Mouse (Mus musculus): ENCODE data around the gene Herc4.

Herc4 gene

DNA sequence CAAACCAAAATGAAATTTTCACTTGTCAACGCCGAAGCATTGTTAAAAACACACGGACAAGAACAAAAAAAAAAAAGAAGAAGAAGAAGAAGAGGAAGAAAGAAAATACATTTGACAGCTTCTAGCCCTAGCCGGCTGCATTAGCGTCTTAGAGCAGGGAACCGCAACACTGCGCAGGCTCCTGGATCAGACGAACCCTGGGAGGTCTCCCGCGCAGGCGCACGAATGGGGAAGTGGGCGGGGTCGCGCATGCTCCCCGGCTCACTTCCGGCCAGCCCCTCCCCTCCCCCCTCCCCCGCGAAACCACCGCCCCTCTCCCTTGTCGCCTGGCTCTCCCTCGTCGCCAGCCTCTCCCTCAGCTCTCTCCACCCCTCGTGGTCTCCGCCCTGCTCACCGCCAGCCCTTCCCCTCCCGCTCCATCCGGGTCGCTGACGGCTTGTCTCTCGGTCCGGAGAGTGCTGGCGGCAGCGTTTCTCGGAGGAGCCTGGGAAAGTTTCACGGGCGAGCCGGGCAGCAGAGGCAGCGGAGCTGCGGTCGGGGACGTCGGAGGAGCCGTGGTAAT lies at the start of gene Herc4:
Gene Herc4 (plus strand): TSS at position 318 of the 562 bp plus-strand sequence.
- DNase-seq (ENCODE audit: low read depth, low spot score), result peak; percentile 81

DNA sequence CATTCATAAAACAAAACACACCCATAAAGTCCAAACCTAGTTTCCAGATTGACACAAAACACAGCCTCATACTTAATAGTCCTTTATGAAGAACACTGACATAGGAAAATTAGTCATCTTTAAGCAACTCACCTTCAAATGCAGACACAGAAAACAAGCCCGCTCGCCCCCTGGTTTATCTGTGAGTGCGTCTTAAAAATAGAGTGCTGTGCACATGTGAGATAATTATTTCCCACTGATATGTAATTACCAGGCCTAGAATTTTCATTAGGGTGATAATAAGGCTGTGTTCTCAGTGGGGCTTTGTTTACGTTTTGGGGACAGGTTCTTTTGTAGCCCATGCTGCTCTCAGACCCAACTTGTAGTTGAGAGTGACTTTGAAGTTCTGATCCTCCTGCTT lies 44.6 kb upstream of the Herc4 start:
- no peak for DNase-seq (ENCODE audit: low read depth, low spot score)

DNA sequence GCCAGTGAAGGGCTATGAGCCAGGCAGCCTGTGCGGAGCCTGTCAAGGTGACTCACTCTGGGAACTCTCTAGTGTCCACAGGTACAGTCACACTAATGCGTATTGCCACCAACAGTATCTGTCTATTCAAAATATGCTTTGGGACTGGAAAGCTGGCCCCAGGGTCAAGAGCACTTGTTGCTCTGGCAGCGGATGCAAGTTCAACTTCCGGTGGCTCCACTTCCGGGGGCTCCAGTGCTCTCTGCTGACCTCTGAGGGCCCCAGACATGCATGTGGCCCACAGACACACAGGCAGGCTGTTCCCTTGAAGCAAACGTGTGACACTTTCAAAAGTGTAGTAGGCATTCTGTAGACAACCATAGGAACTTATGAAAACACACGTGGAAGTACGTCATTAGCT lies 42.1 kb upstream of the Herc4 start:
- DNase-seq (ENCODE audit: low read depth, low spot score), result no peak

DNA sequence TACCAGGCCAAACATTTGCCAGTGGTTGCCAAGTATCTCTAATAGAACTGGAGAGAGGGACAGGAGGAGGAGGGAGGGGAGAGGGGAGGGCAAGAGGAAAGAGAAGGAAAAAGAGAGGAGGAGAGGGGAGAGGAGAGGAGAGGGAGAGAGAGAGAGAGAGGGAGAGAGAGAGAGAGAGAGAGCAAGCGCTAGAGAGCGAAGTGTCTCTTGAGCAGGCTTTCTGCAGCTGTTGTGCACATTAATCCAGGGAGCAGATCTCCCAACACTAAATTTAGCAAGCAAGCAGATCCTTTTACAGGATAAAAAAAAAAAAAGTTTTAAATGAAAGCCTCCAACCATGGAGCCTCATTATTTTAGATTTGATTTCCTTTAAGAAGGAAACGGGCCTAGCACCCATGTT lies 40.6 kb upstream of the Herc4 start:
- no peak for DNase-seq (ENCODE audit: low read depth, low spot score)

DNA sequence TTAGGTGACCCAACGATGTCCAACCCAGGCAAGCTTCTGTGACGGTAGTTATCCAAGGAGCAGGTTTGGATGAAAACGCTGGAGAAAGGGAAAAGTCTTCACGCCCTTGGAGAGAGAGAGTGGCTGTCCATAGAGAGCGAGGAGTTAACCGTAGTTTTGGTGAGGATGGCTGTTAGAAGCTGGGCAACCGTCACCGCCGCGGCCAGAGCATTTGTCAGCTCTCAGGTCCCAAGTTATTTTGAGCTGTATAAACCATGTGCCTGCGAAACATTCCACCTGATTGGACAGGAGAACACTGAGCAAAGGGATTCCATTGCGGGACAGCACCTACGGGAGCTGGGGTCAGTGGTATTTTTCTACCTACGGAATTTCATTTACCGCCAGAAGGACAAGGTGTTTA lies 39.9 kb upstream of the Herc4 start, which contains the start of gene Mypn:
Gene Mypn (minus strand): TSS at position 225 of the 400 bp plus-strand sequence.
- no peak for DNase-seq (ENCODE audit: low read depth, low spot score)

DNA sequence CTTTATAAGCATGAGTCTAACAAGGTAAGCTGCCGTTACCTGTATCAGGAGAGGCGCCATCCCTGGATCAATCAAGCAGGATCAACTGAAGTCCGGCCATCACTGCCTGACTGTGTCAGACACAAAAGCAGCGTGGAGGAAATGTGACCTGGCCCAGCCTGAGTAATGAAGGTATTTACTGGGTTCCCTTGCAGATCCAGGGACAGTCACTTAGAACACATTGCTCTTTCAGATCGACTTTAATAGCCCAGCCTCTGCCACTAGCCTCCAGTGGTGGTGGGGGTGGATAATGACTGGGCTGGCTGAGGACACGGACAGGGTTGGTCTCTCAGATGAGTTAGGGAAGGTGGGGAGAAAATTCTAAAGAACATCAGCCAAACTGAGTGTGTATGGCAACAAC lies 34.7 kb upstream of the Herc4 start:
- DNase-seq (ENCODE audit: low read depth, low spot score), result no peak

DNA sequence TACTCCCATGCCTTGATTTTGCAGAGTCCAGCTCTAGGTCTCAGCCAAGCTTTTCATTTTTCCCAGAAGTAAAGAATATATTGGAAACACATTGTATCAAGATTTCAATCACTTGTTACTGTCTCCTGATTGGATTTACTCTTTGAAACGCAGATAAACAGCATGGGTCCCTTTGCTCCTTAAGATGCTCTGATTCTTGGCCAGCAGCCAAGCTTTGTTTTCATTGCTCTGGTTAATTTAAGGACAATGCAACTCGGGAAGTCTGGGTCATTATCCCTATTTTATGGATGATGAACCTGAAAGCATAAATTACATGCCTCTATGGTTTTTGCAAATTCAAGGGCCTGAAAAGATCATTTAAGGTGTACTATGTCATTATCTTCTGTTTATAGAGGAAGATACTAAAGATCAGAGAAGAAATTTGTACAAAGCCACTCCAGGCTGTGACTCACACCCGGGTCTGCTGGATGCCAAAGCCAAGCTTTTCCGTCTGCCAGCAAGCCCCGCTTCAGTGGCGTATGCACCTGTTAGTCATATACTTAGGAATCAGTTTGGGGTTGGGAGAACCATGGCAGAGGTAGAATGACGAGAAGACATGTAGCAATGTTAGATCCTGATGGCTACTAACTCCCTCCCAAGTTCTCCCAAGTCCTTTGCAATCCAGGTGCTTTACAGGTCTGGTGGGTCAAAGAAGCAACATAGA lies 22.4 kb upstream of the Herc4 start:
- DNase-seq (ENCODE audit: low read depth, low spot score), result no peak

DNA sequence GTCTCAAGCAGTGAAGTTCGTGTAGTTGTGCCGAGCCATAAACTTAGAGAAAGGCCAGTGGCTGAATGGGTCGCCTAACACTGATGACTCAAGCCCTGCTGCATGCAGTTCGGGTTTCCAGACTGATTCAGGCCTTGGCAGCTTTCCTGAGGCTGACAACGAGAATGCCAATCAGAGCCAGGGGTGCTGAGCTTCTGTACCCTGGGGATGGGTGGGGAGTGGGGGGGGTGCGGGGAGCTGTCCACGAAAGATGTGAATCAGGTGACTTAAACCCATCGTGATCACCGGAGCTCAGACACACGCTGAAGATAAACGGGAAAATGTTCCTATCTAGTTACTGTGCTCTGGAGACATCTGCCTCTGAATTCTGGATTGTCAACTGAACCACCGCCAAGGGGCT lies 19.3 kb upstream of the Herc4 start:
- no peak for DNase-seq (ENCODE audit: low read depth, low spot score)

DNA sequence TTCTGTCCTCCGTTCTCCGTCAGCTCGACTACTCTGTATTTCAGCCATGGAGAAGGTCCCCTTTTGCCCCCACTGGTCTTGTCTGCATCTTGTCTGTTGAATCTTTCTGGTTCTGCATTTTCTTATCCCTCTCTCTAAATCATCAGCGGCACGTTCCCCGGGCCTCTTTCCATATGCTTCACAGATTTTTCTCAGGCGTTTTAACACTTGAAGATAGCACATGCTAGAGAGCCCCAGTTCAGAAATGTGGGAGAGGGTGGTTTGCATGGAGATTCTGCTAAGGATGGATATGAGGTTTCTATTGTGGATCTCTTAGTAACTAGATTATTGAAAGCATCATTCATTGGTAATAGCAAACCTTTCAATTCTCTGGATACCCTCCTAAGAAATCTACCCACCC lies 13.3 kb upstream of the Herc4 start:
- no peak for DNase-seq (ENCODE audit: low read depth, low spot score)

DNA sequence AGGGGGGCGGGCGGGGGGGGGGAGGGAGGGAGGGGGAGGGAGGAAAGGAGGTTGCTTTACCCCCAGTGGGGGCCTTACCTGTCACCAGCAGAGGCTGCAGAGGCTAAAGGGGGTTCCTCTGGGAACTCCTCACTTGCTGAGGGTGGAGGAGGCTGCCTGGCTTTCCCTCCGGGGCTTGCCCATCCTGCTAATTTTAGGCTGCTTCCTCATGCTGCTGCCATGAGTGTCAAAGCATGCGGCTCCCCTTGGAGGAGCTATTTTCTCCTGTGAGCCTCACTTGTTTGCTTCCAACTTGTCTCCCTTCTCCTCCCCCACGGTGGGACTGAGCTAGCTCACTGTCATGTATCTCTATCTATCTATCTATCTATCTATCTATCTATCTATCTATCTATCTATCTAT lies 12.8 kb upstream of the Herc4 start:
- DNase-seq (ENCODE audit: low read depth, low spot score), result no peak

DNA sequence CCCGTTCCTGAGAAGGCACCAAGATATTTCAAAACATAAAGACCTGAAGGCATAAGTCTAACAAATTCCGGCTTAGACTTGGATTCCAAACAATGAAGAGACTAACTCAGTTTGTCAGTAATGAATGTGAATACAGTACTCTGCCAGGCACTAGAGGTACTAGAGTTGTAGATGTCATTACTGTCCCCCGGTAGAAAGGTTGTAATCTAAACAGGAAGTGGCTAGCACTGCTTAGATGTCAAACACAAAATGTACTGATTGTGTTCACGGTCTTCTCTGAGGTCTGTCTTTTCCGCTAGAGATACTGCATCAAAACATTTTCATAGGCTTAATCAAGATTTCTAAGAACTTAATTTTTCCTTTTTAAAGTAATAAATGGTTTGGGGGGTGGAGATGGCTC lies 12.0 kb upstream of the Herc4 start:
- no peak for DNase-seq (ENCODE audit: low read depth, low spot score)

DNA sequence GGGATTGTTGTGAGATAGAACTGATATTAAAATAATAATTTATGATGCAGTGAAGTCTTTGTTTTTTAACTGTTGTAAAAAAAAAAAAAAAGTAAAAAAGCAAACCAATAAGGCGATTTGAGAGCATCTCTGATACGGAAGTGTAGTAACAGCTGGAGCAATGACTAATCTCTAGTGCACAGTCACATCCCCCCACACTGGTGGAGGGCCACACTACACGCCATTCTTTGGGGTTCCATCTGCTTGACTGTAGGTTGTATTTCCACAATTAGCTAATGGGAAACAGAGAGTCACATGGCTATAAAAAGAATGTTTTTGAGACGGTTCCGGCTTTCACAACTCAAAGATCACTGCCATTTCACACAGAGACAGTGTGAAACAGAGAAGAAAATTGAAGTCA lies 9.5 kb upstream of the Herc4 start:
- DNase-seq (ENCODE audit: low read depth, low spot score), result no peak

DNA sequence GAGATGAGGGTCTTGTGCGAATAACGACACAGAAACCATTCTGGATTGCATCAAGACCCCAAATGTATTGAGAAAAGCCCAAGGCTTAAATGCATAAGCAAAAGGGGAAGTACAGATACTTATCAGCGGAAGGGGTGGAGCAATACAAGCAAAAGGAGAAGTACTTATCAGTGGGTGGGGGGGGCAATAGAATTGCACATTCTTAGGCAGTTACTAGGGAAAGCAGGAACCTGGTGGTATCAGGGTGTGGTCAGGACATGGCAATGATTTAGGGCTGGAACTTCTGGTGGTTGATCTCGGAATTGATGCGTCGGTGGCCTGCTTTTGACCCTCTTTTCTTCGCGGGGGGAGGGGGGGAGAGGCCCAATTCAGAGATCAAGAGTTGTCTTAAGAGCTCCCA lies 7.7 kb upstream of the Herc4 start:
- no peak for DNase-seq (ENCODE audit: low read depth, low spot score)

DNA sequence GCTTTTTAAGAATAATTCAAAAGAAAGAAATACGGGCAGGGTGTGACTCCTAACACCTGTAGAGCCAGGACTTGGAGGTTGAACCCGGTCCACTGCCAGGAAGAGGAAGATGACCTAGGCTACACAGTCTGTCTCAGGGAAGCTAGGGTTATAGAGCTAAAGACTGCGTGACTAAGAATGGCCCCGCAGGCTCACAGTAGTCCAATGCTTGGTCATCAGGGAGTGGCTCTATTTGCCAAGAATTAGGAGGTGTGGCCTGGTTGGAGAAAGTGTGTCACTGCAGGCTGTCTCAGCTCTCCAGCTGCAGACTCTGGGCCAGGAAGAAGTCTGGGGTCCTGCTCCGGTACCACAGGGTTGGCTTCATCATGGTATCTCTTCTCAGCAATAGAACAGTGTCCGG lies 6.9 kb upstream of the Herc4 start:
- no peak for DNase-seq (ENCODE audit: low read depth, low spot score)

DNA sequence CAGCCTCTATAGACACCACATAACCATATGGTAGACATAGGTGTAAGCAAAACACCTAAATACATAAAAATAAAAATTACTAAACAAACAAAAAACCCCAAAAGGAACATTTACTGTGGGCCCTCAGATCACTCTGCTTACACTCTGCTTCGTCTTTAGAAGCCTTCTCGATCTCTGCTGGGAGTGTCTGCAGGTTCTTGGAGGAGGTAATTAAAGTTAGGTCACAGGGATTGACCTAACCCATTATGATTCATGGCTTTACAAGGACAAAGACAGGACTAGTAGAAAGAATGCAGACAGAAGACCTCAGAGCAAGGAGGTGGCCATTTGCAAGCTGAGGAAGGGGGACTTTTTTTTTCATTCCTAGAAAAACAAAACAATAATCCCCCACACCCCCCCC lies 6.4 kb upstream of the Herc4 start:
- DNase-seq (ENCODE audit: low read depth, low spot score), result no peak

DNA sequence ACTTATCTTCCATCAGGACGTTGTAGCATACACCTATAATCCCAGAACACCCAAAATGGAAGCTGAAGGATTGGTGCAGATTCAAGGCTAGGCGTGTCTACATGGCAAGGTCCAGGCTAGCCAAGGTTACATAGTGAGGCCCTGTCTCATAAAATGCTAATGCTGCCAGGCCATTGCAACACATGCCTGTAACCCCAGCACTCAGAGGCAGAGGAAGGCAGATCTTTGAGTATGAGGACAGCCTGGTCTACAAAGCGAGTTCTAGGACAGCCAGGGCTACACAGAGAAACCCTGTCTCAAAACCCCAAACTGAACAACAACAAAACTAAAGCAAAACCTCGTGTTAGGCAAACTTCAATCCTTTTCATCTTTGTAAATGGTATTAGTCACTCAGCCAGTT lies 5.5 kb upstream of the Herc4 start:
- DNase-seq (ENCODE audit: low read depth, low spot score), result no peak

DNA sequence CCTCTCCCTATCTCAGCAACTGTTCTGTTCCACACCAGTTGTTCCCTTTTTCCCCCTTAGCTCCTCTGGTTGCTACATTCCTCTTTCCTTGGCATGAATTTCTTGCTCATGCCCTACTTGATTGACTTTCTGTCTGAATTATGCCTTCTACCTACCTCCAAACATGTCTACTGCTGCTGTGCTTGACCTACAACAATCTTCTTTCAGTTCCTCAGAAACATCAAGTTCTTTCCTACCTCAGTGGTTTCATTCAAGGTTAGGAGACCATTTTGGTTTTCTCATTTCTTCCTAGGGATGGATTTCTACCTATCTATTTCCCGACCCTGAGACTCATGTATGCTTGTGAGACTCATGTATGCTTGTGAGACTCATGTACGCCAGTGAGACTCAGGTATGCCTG lies 3.8 kb upstream of the Herc4 start:
- no peak for DNase-seq (ENCODE audit: low read depth, low spot score)

DNA sequence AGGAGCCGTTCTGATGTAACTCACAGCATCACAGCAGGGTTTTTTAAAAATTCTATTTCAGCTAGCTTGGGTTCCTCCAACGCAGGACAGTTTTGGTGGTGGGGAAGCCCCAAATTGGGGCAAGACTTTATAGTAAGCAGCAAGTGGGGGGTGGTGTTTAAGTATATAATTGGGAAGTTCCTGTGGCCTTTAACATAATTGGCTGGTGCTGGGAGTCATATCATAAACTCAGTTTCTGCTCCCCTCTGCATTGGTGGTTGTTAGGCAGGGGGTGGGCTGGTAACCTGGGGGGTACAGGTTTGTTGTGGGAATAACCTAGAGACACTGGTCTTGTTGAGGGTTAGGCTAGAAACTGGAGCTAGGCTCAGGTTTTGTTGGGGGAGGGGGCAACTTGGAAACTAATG lies 2.7 kb upstream of the Herc4 start:
- no peak for DNase-seq (ENCODE audit: low read depth, low spot score)

DNA sequence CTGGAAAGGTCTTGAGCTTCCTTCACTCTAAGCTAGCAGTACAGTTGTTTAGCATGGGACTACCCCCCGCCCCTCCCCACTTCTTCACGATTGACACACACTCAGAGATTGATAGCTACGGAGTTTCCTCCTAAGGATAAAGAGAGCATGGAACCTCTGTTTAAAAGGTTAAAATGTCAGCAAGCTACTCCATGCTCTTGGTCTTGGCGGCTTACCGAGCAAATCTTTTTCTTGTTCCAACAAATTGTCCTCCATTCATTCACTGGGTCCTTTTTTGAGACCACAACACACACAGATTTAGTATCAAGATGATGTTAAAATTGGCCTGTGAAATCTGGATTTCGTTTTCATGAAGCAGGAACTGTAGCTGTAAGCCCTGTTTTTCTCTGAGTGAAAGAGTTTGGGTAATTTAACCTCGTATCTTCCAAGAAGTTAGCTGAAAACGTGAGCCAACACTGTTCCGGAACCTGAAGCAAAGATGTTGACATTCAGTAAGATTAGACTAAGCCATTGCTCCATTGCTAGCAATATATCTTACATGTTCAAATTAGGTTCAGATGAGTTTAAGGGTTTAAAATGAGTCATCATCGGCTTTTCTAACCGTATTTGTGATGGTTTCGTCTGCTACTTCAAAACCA lies 693 bp upstream of the Herc4 start:
- no peak for DNase-seq (ENCODE audit: low read depth, low spot score)

DNA sequence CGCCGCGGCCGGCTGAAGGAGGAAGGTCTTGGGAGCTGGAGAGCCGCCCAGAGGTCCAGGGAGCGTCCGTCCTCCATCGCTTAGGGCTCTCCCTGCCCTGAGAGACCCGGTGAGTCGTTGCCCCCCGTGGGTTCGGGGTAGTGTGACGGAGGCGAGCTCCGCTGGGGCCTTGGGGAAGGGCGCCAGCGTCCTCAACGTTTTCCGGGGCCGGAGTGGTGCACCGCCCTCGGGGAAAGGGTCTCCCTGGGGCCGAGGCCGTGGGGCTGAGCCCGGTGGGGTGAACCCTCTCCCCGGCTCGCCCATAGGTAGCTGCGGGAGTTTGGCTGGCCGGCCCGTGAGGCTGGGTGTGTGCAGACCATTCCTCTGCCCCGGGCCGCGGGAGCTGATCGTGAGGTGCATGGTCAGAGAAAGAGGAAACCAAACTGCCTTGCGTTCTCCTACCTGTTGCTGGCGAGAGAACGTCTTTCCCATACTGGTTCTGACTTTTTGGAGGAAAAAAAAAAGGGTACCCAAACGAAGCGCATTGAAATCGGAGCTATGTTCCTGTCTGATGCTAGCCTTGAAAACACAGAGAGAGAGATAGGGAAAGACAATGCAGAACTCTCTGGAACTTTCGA lies 553 bp downstream of the Herc4 start:
- DNase-seq (ENCODE audit: low read depth, low spot score), result no peak

DNA sequence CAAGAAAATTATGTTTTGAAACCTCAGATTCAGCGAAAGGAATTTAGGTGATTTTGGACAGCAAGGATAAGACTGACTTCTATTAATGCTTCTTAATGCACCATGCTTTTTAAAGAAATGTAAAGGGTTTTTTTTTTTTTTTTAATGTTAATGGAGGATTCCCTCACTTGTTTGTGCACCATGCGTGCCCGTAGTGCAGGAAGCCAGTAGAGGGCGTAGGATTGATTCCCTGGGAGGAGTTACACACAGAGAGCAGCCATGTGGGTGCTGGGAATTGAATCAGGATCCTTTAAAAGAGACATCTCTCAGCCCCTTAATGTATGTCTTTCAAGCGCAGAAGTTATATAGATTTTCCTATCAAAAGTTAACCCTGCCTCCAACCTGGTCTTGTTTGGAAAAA lies 1.1 kb downstream of the Herc4 start:
- peak; percentile 54 for DNase-seq (ENCODE audit: low read depth, low spot score)

DNA sequence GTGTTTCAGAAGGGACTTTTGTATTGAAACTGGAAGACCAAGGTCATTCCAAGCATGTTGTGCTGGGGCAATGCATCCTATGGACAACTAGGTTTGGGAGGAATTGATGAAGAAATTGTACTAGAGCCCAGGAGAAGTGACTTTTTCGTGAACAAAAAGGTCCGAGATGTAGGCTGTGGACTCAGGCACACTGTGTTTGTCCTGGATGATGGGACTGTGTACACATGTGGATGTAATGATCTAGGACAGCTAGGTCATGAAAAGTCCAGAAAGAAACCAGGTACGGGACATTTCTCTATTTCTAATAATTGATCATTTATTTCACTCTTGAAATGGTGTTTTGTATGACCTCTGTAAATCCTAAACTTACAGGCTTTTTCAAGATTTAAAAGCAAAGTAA lies 2.2 kb downstream of the Herc4 start:
- DNase-seq (ENCODE audit: low read depth, low spot score), result no peak

DNA sequence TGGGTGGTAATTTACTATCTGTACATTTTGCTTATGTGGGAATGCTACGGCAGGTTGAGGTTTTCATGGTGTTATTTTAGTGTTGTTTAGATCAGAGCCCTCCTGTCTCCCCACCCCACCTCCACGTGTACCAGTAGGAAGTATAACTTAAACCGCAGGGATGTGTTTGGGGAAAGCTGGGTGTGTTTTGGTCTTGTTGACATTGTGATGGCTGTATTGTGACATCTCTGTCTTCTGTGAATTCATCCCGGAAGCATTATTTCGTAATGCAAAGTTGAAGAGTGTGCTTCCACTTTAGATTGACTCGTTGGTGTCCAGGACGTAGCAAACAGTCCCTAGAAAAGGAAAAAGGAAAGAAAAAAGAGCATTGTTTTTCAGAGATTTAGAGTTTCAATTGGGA lies 3.8 kb downstream of the Herc4 start:
- no peak for DNase-seq (ENCODE audit: low read depth, low spot score)

Measured in WW6 (cell line).